Mouse (Mus musculus) lung, postnatal 0 days (tissue): ENCODE results near the gene Susd2. TPM values are rescaled to one million over a fixed set of nuclear protein-coding genes. Genes with fewer than 3 reads are reported as not detected.

Experiments used
- ATAC-seq: fragments of 200-750 bp; cut with Nextera tagmentation; 2 replicates; pipeline ENCODE4 v1.8.0; 2017; ENCODE audit warnings: moderate library complexity
- DNase-seq: peaks from one replicate; pipeline ENCODE4 v3.0.0-alpha.2; 2016; ENCODE audit warnings: low spot score
- H3K27ac ChIP-seq: fragments of 300-500 bp; sonication (generic); 2 replicates; pipeline ENCODE4 v1.5.1; 2014; ENCODE audit warnings: antibody characterized with exemption, mild to moderate bottlenecking, low read length, mixed read lengths
- H3K27me3 ChIP-seq: fragments of 300-500 bp; sonication (generic); replicated peaks from 2 replicates; pipeline ENCODE4 v1.6.1; 2014; ENCODE audit warnings: low read length, mixed read lengths; ENCODE audit not compliant: insufficient read depth
- H3K36me3 ChIP-seq: fragments of 300-500 bp; sonication (generic); 2 replicates; pipeline ENCODE4 v1.6.1; 2014; ENCODE audit warnings: low read length, mixed read lengths; ENCODE audit not compliant: insufficient read depth
- H3K4me1 ChIP-seq: fragments of 300-500 bp; sonication (generic); 2 replicates; pipeline ENCODE4 v1.6.1; 2014; ENCODE audit warnings: antibody characterized with exemption, low read depth, low read length, mixed read lengths; ENCODE audit not compliant: insufficient read depth
- H3K4me2 ChIP-seq: fragments of 300-500 bp; sonication (generic); replicated peaks from 2 replicates; pipeline ENCODE4 v1.6.1; 2014; ENCODE audit warnings: low read depth, mild to moderate bottlenecking, low read length, moderate library complexity, mixed read lengths
- H3K4me3 ChIP-seq: fragments of 300-500 bp; sonication (generic); 2 replicates; pipeline ENCODE4 v1.5.1; 2014; ENCODE audit warnings: low read depth, low read length
- H3K9ac ChIP-seq: fragments of 300-500 bp; sonication (generic); replicated peaks from 2 replicates; pipeline ENCODE4 v1.6.1; 2014; ENCODE audit warnings: low read depth, mild to moderate bottlenecking
- H3K9me3 ChIP-seq: fragments of 300-500 bp; sonication (generic); 2 replicates; pipeline ENCODE4 v1.6.1; 2016; ENCODE audit warnings: low read length, mixed read lengths
- CTCF ChIP-seq: IDR thresholded peaks from 2 replicates; pipeline ENCODE4 v1.5.1; 2016; ENCODE audit warnings: antibody characterized with exemption, mild to moderate bottlenecking
- EP300 ChIP-seq: IDR thresholded peaks from 2 replicates; pipeline ENCODE4 v1.6.1; 2016; ENCODE audit warnings: antibody characterized with exemption, mild to moderate bottlenecking, control low read depth
- WGBS: fragments of 180-500 bp; shearing (Covaris S2); extraction: QIAGEN DNeasy Blood & Tissue Kit; methylation state at CpG from one replicate; pipeline ENCODE4 v1.1.7; 2014; 5-methylcytosine and 5-hydroxymethylcytosine counted together
- polyA plus RNA-seq: library from polyadenylated mRNA; unstranded; fragments of >200 nt; fragmentation: Nextera tagmentation; extraction: Ambion mirVana; gene quantifications from 2 replicates; pipeline ENCODE4 v1.2.1, GENCODE M21; 2015

Gene Susd2
- polyA plus RNA-seq, 1 experiment from 2014 or later = 9.3 TPM

- Histone ChIP-seq H3K4me2 (no peak overlapping the region), H3K36me3 (no peaks in the 10 kb centered on the region), H3K9ac (no peak overlapping the region), H3K4me3 (no peak overlapping the region), H3K4me1 (peaks cover 14% of the 10 kb centered on the region; the same call in 1 of the 2 replicates), H3K27ac (no peak overlapping the region), H3K9me3 (no peaks in the 10 kb centered on the region), H3K27me3 (no peaks in the 10 kb centered on the region)
- no peak for TF ChIP-seq CTCF
- no peak for TF ChIP-seq EP300
- DNase-seq = no peak
- WGBS = 84% methylated on average over 2 of the region's 2 CpGs
- ATAC-seq = no peak
Observed at GRCm38 (mm10) chr10:75642891-75643290, 917 bp downstream of the Susd2 start.

GRCm38 (mm10) chr10:75642436-75642835, 1.4 kb downstream of the Susd2 start:
- Histone ChIP-seq H3K4me3 (no peak overlapping the region), H3K9me3 (no peaks in the 10 kb centered on the region), H3K27ac (no peak overlapping the region), H3K4me1 (peaks cover 9% of the 10 kb centered on the region; the same call in 1 of the 2 replicates), H3K4me2 (no peak overlapping the region), H3K36me3 (no peaks in the 10 kb centered on the region), H3K9ac (no peak overlapping the region), H3K27me3 (no peaks in the 10 kb centered on the region)
- 70% methylated on average over 9 of the region's 9 CpGs for WGBS
- no peak for DNase-seq
- no peak for ATAC-seq
- TF ChIP-seq EP300 (no peak), CTCF (no peak)

GRCm38 (mm10) chr10:75641721-75642222, 2.0 kb downstream of the Susd2 start:
- DNase-seq (no peak), ATAC-seq (no peak)
- no peak overlapping the region for H3K4me3 ChIP-seq
- 84% methylated on average over 7 of the region's 7 CpGs for WGBS
- H3K27ac ChIP-seq = no peak overlapping the region
- peaks cover 7% of the 10 kb centered on the region; the same call in 1 of the 2 replicates for H3K4me1 ChIP-seq
- H3K27me3 ChIP-seq = no peaks in the 10 kb centered on the region
- H3K9me3 ChIP-seq = no peaks in the 10 kb centered on the region
- H3K9ac ChIP-seq = no peak overlapping the region
- H3K36me3 ChIP-seq = no peaks in the 10 kb centered on the region
- no peak for TF ChIP-seq EP300
- no peak for TF ChIP-seq CTCF
- no peak overlapping the region for H3K4me2 ChIP-seq

GRCm38 (mm10) chr10:75637711-75638110, 6.1 kb downstream of the Susd2 start:
- Histone ChIP-seq H3K4me1 (peaks cover under 1% of the 10 kb centered on the region; the same call in 1 of the 2 replicates), H3K4me2 (no peak overlapping the region), H3K9ac (no peak overlapping the region), H3K36me3 (no peaks in the 10 kb centered on the region), H3K4me3 (no peak overlapping the region), H3K27me3 (no peaks in the 10 kb centered on the region), H3K9me3 (no peaks in the 10 kb centered on the region), H3K27ac (no peak overlapping the region)
- no peak for ATAC-seq
- WGBS = 86% methylated on average over 10 of the region's 11 CpGs
- TF ChIP-seq CTCF (no peak), EP300 (no peak)
- DNase-seq = no peak

- H3K36me3 ChIP-seq = no peaks in the 10 kb centered on the region
- H3K9ac ChIP-seq = no peak overlapping the region
- H3K4me1 ChIP-seq = no peaks in the 10 kb centered on the region
- ATAC-seq = no peak
- no peak for DNase-seq
- H3K4me2 ChIP-seq = no peak overlapping the region
- no peaks in the 10 kb centered on the region for H3K27me3 ChIP-seq
- H3K9me3 ChIP-seq = no peaks in the 10 kb centered on the region
- TF ChIP-seq CTCF (no peak), EP300 (no peak)
- no peak overlapping the region for H3K27ac ChIP-seq
- H3K4me3 ChIP-seq = no peak overlapping the region
- 88% methylated on average over 12 of the region's 12 CpGs for WGBS
Observed at GRCm38 (mm10) chr10:75636084-75636786, 7.6 kb downstream of the Susd2 start.

GRCm38 (mm10) chr10:75635693-75636055, 8.1 kb downstream of the Susd2 start:
- peak; percentile 31 for ATAC-seq
- Histone ChIP-seq H3K36me3 (no peaks in the 10 kb centered on the region), H3K27ac (no peak overlapping the region), H3K4me3 (no peak overlapping the region), H3K27me3 (no peaks in the 10 kb centered on the region), H3K4me2 (no peak overlapping the region), H3K4me1 (no peaks in the 10 kb centered on the region), H3K9ac (no peak overlapping the region), H3K9me3 (no peaks in the 10 kb centered on the region)
- DNase-seq = peak; percentile 90
- WGBS = 4% methylated on average over 9 of the region's 9 CpGs
- TF ChIP-seq CTCF = peak; percentile 98
- TF ChIP-seq EP300 = no peak
